Mouse (Mus musculus): ENCODE measurements at regions not wholly inside any gene's neighbourhood (a gene's known extent, or its start where the extent isn't known, plus 50 kb on each side); places are given as distances from the start of the nearest gene placed in this dataset.

DNA sequence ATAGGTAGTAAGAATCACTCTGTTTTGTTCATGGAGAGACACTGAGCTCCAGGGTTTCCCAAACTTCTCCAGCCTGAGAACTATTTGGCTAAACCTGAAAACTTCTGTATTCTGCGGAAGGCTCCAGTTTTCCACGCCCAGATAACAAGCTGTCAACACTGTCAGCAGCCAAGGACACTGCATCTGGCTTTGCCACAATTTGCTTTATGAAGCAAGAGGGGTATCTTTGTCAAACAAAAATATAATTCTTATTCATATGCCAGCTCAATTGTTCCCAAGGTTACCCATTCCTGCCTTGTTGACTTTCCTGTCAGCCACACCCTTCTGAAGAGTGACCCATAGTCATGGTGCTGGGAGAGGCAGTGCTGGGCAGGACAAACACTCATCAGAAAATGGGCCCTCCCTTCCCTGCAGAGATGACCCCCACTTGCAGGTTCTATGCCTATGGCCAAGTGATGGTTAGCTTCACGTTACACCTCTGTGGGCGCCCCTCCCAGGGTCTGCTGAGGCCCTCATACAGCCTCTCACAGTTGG, 64.9 kb upstream of the Bod1 start:
- Histone ChIP-seq H3K27ac (no peak overlapping the region), H3K9ac (no peak overlapping the region), H3K4me2 (replicated peaks) (no peak overlapping the region), H3K4me1 (peaks cover 6% of the 10 kb centered on the region; the same call in 1 of the 2 replicates), H3K27me3 (no peaks in the 10 kb centered on the region), H3K9me3 (no peaks in the 10 kb centered on the region), H3K4me3 (no peak overlapping the region), H3K36me3 (no peaks in the 10 kb centered on the region)
- WGBS: 87% methylated on average over 4 of the region's 4 CpGs
- ATAC-seq (ENCODE audit: insufficient number of reproducible peaks, insufficient read depth, low FRiP score, low TSS enrichment): no peak

DNA sequence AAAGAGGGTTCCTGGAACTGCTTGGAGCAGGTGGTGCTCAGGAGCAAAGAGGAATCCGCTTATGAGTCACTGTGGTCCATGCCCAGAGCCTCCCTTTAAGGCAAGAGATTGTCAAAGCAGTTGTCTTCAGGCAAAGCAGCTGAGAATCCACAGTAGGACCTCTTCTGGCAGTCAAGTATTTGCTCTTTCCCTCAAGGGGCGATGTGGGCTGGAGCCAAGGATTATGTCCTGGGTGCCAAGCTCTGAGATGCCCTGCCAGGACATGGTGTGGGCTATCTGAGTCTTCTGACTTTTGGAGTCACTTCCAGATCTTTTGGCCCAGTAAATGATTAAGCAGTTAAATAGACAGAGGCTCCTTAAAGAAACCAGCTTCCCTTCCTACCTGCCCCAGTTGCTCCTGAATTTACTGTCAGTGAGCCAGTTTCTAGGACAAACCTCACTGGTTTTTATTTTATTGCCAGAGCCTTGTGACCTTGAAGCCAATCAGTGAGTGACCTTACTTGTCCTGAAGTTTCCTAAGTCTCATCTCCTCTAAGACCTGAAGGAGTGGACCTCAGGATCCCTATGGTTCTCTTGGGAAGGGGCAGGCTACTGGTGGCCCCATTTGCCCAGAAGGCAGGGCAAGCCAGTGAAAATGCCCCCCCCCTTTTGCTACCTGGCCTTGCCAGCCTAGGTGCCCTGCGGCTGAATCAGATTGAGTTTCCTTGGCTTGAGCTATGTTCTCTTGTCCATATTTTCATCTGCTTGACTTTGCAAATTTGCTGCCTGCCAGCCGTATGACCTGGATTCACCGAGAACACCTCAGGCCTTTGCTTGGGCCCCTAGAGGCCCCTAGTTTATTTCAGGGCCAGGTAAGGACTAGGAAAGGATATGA, 66.7 kb upstream of the Bod1 start:
- H3K9ac ChIP-seq: no peak overlapping the region
- peaks cover 6% of the 10 kb centered on the region; the same call in 1 of the 2 replicates for H3K4me1 ChIP-seq
- H3K27ac ChIP-seq: no peak overlapping the region
- no peak overlapping the region for H3K4me2 ChIP-seq (replicated peaks)
- ATAC-seq (ENCODE audit: insufficient number of reproducible peaks, insufficient read depth, low FRiP score, low TSS enrichment): no peak
- 96% methylated on average over 5 of the region's 5 CpGs for WGBS
- H3K27me3 ChIP-seq: no peaks in the 10 kb centered on the region
- H3K9me3 ChIP-seq: no peaks in the 10 kb centered on the region
- H3K4me3 ChIP-seq: no peak overlapping the region
- no peaks in the 10 kb centered on the region for H3K36me3 ChIP-seq

DNA sequence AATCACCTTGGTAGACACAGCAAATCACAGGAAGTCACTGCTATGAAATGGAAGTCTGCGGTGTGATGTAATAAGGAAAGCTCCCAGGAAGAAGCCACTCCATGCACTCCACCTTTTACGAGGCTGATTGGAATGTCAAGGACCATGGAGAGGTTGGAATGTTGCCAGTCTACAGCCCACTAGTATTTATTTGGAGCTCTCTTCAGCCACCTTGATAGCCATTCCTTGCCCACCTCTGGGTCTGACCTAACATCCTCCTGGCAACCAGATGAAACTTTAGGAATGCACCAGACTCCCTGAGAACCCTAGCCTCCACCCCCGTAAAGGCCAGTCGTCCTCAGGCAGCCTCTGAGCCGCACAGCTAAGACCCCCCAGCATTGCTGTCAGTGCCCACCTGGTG, 68.7 kb upstream of the Bod1 start:
- Histone ChIP-seq H3K4me1 (0 out of 2 replicates have a peak, but pooled peaks cover 2% of the 10 kb centered on the region), H3K4me2 (replicated peaks) (no peak overlapping the region), H3K9ac (no peak overlapping the region), H3K4me3 (no peak overlapping the region), H3K27ac (no peak overlapping the region), H3K27me3 (no peaks in the 10 kb centered on the region), H3K9me3 (no peaks in the 10 kb centered on the region), H3K36me3 (no peaks in the 10 kb centered on the region)
- 80% methylated on average over 5 of the region's 5 CpGs for WGBS
- ATAC-seq (ENCODE audit: insufficient number of reproducible peaks, insufficient read depth, low FRiP score, low TSS enrichment): no peak

DNA sequence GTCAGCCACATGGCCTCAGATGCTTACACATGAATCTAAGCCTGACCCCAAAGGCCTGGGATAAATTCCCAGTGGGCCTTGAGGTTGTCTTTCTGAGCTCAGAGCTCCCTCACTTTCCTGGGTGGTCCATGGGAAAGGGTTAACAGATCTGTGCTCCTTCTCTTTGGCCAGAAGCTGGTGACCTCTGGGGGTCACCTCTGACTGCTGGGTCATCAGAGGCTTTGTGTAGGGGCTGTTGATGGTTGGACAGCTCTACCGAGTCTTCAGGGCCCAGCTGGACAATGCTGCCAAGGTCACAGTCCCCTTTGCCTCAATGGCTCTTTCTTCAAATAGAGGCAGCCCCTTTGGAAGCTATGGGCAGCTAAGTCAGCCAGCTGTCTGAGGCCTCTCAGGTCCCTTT, 70.5 kb upstream of the Bod1 start:
- H3K4me1 ChIP-seq: 0 out of 2 replicates have a peak, but pooled peaks cover 12% of the 10 kb centered on the region

DNA sequence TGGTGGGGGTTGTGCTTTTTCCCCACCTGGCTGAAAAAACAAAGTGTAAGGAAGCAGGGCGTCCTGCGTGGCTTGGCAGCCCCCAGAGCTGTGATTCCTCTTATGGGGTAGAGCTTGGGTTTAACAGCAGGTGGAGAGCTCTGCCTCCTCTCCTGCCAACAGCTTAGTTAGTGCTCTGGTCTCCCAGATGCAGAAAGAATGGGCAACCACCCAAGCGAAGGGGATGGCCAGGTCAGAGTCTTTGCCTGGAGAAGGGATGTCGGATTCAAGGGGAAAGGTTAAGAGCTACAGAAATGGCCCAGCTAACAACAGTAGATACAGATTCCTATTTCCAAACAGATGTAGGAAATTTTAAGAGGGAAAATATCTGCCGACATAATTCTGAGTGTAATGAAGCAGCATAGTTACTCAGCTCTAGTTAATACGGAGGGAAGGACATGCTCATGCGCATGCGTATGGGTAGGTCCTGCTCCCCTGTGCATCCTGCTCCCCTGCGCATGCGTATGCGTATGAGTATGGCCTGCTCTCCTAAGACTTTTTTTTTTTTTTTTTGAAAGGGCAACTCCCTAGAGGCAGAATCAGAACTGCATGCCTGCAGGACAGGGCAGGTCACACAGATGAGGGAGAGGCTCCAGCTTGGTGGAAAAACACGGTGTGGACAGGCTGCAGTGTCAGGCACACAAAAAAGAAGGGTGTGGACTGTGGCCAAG, 72.5 kb upstream of the Bod1 start:
- ATAC-seq (ENCODE audit: insufficient number of reproducible peaks, insufficient read depth, low FRiP score, low TSS enrichment): no peak
- no peak overlapping the region for H3K27ac ChIP-seq
- 80% methylated on average over 12 of the region's 12 CpGs for WGBS

More for the DNA sequence above, 70.5 kb upstream of the Bod1 start:
- no peak overlapping the region for H3K4me2 ChIP-seq (replicated peaks)
- no peak overlapping the region for H3K4me3 ChIP-seq
- WGBS: 5% methylated on average over 1 of the region's 1 CpGs
- no peak overlapping the region for H3K27ac ChIP-seq
- ATAC-seq (ENCODE audit: insufficient number of reproducible peaks, insufficient read depth, low FRiP score, low TSS enrichment): no peak
- no peak overlapping the region for H3K9ac ChIP-seq
- no peaks in the 10 kb centered on the region for H3K27me3 ChIP-seq
- H3K9me3 ChIP-seq: no peaks in the 10 kb centered on the region
- no peaks in the 10 kb centered on the region for H3K36me3 ChIP-seq

DNA sequence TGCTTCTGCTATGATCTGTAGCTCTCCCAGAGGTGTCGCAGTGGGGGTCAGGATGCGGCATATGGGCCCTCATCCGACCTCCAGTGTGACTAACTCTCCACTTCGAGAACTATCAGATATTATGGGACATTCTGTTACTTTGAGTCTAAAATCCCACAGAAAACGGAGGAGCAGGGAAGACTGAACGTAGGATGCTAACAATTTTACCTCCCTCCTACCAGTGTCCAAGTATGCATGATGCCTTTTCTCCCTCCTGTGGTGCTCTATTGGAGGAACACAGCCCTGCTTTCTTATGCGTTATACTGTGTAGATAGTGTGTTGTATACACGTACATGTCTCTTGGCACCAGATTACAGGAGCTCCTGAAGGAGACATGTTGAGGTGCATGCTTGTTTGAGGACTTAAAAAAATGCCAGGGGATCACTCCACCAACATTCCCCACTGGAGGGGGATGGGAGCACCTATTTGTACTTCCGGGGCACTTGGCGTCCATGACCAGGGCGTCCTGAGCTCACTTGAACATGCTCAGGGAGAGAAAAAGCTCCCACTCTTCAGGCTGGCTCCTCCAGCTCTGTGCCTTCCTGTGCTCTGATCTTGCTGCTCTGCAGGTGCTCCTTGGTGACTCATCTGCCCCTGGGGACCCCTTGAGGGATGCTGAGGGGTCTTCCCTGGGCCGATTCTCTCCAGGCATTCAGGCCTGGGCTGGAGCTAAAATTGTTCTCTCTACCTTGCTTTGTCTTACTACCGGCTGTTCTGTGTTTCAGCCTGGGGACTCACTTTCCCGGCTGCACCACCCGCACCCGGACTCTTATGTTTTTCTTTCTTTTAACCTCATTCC, 73.6 kb upstream of the Bod1 start:
- Histone ChIP-seq H3K27me3 (no peaks in the 10 kb centered on the region), H3K4me2 (replicated peaks) (no peak overlapping the region), H3K27ac (no peak overlapping the region), H3K9me3 (no peaks in the 10 kb centered on the region), H3K36me3 (no peaks in the 10 kb centered on the region), H3K9ac (no peak overlapping the region), H3K4me3 (no peak overlapping the region), H3K4me1 (peaks cover 16% of the 10 kb centered on the region; the same call in 1 of the 2 replicates)
- 68% methylated on average over 16 of the region's 16 CpGs for WGBS
- no peak for ATAC-seq (ENCODE audit: insufficient number of reproducible peaks, insufficient read depth, low FRiP score, low TSS enrichment)

More for the DNA sequence above, 72.5 kb upstream of the Bod1 start:
- H3K9ac ChIP-seq: no peak overlapping the region
- H3K9me3 ChIP-seq: no peaks in the 10 kb centered on the region
- H3K4me3 ChIP-seq: no peak overlapping the region
- H3K4me1 ChIP-seq: peaks cover 16% of the 10 kb centered on the region; the same call in 1 of the 2 replicates
- no peaks in the 10 kb centered on the region for H3K27me3 ChIP-seq
- no peak overlapping the region for H3K4me2 ChIP-seq (replicated peaks)
- no peaks in the 10 kb centered on the region for H3K36me3 ChIP-seq

DNA sequence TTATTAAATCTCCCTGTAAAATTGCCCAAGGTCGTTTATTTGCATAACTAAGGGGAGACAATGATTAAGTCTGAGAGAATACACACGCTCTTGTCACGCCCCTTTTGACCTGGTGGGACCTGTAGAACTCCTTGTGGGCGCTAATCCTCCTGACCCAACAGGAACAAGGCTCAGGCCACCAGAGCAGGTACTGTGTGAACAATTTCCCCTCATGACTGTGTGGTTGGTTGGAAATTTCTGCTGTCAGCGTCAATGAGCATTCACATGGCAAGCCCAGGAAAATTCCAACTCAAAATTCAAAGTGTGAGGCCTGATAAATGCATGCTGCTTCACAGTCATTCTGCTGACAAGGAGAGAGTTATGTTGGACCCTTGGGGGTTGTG, 74.2 kb upstream of the Bod1 start:
- Histone ChIP-seq H3K9ac (no peak overlapping the region), H3K27ac (no peak overlapping the region), H3K9me3 (no peaks in the 10 kb centered on the region), H3K36me3 (no peaks in the 10 kb centered on the region), H3K4me1 (peaks cover 16% of the 10 kb centered on the region; the same call in 1 of the 2 replicates), H3K4me3 (no peak overlapping the region), H3K4me2 (replicated peaks) (no peak overlapping the region), H3K27me3 (no peaks in the 10 kb centered on the region)
- no peak for ATAC-seq (ENCODE audit: insufficient number of reproducible peaks, insufficient read depth, low FRiP score, low TSS enrichment)
- WGBS: 43% methylated on average over 5 of the region's 5 CpGs

DNA sequence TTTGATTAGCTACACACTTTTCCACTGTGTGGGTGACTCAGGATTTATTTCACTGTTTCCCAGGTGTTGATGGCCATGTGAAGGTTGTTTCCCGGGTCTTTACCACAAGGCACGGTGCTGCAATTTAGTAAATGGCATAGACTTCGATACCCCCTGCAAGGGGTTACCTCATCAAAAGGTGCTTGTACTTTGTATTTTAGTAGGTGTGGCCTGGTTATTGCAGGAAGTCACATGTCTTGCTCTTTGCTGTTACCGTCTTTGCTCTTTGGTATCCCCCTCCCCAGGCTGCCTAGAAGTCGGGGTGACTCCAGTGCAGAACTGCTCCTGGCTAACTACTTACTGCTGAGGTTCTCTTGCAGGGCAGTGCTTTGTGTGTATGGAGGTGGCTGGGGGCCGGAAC, 74.8 kb upstream of the Bod1 start:
- H3K4me2 ChIP-seq (replicated peaks): no peak overlapping the region
- H3K9ac ChIP-seq: no peak overlapping the region
- WGBS: 72% methylated on average over 6 of the region's 6 CpGs
- no peak for ATAC-seq (ENCODE audit: insufficient number of reproducible peaks, insufficient read depth, low FRiP score, low TSS enrichment)
- H3K27me3 ChIP-seq: no peaks in the 10 kb centered on the region
- no peak overlapping the region for H3K4me3 ChIP-seq
- H3K4me1 ChIP-seq: peaks cover 16% of the 10 kb centered on the region; the same call in 1 of the 2 replicates
- no peaks in the 10 kb centered on the region for H3K9me3 ChIP-seq
- H3K27ac ChIP-seq: no peak overlapping the region
- no peaks in the 10 kb centered on the region for H3K36me3 ChIP-seq

DNA sequence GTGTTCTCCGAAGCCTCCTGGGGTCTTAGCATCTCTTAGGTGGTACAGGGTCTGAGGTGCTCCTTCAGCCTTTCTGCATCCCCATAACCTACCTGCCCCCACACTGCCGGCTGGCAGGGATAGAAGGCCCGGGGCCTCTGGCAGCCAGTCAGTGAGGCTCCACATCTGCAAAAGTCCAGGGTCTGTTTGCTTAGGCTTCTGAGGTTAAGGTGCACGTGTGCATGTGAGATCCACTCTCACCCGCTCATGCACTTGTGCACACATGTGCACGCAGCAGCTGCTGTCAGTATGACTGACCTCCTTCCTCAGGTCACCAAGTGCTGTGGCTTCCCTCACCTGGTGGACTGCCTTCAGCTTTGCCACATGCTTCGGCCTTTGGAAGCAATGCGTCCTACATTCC, 75.3 kb upstream of the Bod1 start:
- Histone ChIP-seq H3K9me3 (no peaks in the 10 kb centered on the region), H3K9ac (no peak overlapping the region), H3K4me3 (no peak overlapping the region), H3K36me3 (no peaks in the 10 kb centered on the region), H3K27ac (no peak overlapping the region), H3K4me2 (replicated peaks) (no peak overlapping the region), H3K27me3 (no peaks in the 10 kb centered on the region), H3K4me1 (peaks cover 16% of the 10 kb centered on the region; the same call in 1 of the 2 replicates)
- 68% methylated on average over 8 of the region's 8 CpGs for WGBS
- ATAC-seq (ENCODE audit: insufficient number of reproducible peaks, insufficient read depth, low FRiP score, low TSS enrichment): no peak; the same call in 1 of the 2 replicates

DNA sequence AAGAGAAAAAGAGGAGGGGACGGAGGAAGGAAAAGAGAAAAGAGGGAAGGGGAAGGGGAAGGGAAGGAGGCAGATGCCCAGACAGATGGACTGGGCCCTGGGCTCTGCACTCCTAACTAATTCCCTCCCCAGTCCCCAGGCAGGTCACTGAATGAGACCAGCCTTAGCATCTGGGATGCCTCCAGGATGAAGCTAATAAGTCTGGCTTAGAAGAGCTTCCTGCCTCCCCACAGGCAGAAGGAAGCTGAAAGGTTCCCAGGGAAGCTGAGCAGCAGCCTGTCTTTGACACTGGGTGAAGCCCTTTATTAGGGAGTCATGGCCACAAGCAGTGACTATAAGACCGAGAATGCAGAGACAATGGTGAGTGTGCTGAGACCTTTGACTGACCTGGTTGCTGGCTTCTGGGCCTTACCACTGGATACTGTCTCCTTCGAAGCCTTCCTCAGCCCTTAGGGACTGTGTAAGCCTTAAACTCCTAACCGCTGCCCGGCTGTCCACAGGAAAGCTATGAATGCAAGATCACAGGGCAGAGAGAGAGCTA, 76.7 kb upstream of the Bod1 start:
- Histone ChIP-seq H3K4me1 (peaks cover 16% of the 10 kb centered on the region; the same call in 1 of the 2 replicates), H3K4me2 (replicated peaks) (no peak overlapping the region), H3K9ac (no peak overlapping the region), H3K36me3 (no peaks in the 10 kb centered on the region), H3K27me3 (no peaks in the 10 kb centered on the region), H3K4me3 (no peak overlapping the region), H3K27ac (no peak overlapping the region), H3K9me3 (no peaks in the 10 kb centered on the region)
- ATAC-seq (ENCODE audit: insufficient number of reproducible peaks, insufficient read depth, low FRiP score, low TSS enrichment): no peak
- 60% methylated on average over 5 of the region's 5 CpGs for WGBS

DNA sequence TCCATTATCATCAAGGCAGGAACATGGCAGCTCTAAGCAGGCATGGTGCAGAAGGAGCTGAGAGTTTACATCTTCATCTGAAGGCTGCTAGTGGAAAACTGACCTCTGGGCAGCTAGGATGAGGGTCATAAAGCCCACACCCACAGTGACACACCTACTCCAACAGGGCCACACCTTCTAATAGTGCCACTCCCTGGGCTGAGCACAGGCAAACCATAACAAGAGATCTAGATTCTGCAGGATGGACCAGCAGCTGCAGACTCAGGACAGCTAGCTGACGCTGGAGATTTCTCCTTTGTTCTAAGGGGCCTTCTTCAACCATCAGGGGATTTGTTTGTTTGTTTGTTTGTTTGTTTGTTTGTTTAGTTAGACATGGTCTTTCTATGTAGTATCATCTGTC, 79.6 kb upstream of the Bod1 start:
- H3K4me1 ChIP-seq: peaks cover 13% of the 10 kb centered on the region; the same call in 1 of the 2 replicates
- ATAC-seq (ENCODE audit: insufficient number of reproducible peaks, insufficient read depth, low FRiP score, low TSS enrichment): no peak
- H3K9ac ChIP-seq: no peak overlapping the region
- no peak overlapping the region for H3K4me3 ChIP-seq
- H3K9me3 ChIP-seq: no peaks in the 10 kb centered on the region
- no peak overlapping the region for H3K4me2 ChIP-seq (replicated peaks)
- H3K36me3 ChIP-seq: no peaks in the 10 kb centered on the region
- H3K27ac ChIP-seq: no peak overlapping the region
- WGBS: 83% methylated on average over 1 of the region's 1 CpGs
- H3K27me3 ChIP-seq: no peaks in the 10 kb centered on the region
